Mouse (Mus musculus): ENCODE measurements around the gene Egf. TPM values are rescaled to one million over a fixed set of nuclear protein-coding genes. Genes with fewer than 3 reads are reported as not detected.

Egf gene
- total RNA-seq, 2 experiments from 2014 or later, result 1.6 to 2.9 TPM

- peak; percentile 91 to 92 for DNase-seq (ENCODE audit: low spot score in 2 of 2)
- intact Hi-C loops (cut with DNase I), result loop anchor here (10.0 kb wide), 1 partner anchor 350 kb away; no protein-coding TSS in a partner anchor
Measured at GRCm38 (mm10) chr3:129724961-129725501, 30.1 kb downstream of the Egf start.

DNA sequence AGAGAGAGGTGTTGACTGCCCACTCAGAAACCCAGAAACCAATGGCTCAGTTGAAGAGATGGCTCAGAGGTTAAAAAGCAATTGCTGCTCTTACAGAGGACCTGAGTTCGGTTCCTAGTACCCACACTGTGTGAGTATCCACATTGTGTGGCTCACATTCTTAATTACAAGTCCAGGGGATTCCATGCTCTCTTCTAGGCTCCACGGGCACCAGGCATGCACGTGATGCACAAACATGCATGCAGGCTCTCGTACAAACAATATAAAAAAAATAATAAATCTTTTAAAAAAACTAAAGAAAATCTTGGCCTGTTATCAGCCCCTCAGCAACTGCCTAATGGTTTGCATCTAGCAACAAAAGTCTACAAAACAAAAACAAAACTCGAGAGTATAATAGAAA lies 30.6 kb downstream of the Egf start:
- intact Hi-C loops (cut with DNase I), result loop anchor here (10.0 kb wide), 1 partner anchor 350 kb away; no protein-coding TSS in a partner anchor
- DNase-seq (ENCODE audit: low spot score in 2 of 2), result no peak

DNA sequence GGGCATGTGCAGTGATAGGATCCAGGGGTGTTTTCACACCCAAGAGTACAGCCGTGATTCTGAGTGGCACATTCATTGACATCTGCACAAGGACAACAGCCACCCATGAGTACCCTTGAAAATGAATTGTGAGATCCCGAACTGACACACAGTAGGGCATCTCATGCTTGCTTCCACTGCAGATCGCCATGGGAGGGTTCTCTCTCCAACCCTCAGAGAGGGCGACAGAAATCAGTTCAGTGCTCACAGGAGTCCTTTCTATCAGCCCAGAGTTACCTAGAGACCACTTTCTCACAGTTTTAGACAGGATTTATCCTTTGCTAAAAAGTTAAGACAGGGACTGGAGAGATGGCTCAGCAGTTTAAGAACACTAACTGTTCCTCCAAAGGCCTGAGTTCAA lies 31.8 kb downstream of the Egf start:
- intact Hi-C loops (cut with DNase I), result loop anchor here (10.0 kb wide), 1 partner anchor 351 kb away; no protein-coding TSS in a partner anchor
- no peak for DNase-seq (ENCODE audit: low spot score in 2 of 2)

- intact Hi-C loops (cut with DNase I), result no loop called here
- no peak for DNase-seq (ENCODE audit: low spot score in 2 of 2)
Measured at GRCm38 (mm10) chr3:129714542-129715145, 40.5 kb downstream of the Egf start.

GRCm38 (mm10) chr3:129708157-129708556 lies 47.0 kb downstream of the Egf start:
- intact Hi-C loops (cut with DNase I), result no loop called here
- DNase-seq (ENCODE audit: low spot score in 2 of 2), result peak; percentile 27 to 32

DNA sequence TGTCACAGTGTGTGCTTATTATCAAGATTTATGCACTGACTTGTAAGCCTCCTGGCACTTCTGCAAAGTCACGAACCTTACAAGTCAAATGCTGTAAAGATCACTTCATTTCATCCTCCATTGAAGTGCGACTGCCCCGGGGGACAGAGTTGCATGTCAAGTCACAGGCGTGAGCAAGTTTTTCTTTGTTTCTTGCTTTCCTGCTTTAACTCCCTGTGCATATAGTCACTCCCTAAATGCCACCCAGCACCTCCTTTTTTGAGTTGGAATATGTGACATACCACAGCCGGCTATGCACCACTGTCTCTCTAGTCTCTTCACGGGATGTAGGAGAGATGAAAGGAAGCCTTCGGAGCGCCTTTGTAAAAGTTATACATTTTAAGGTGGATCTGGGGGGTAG lies 56.2 kb downstream of the Egf start:
- intact Hi-C loops (cut with DNase I), result no loop called here
- no peak for DNase-seq (ENCODE audit: low spot score in 2 of 2)

DNA sequence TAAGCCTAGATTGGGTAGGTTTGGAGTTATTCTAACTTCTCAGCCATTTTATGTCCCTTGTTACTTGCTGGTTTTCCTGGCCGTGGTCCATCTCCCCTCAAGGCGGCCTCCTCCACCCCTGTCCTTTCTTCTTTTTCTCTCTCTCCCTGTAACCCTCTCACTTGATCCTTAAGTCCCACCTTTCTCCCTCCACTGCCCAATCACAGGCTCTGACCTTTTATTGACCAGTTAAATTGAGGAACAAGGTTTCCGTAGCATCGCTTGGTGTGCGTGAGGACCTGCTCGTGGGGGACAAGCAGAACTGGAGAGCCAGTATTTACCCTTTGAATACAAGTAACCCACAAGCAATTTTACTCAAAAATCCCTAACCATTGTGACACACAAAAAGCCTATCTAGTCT lies 56.8 kb downstream of the Egf start:
- no peak for DNase-seq (ENCODE audit: low spot score in 2 of 2)
- intact Hi-C loops (cut with DNase I), result no loop called here

DNA sequence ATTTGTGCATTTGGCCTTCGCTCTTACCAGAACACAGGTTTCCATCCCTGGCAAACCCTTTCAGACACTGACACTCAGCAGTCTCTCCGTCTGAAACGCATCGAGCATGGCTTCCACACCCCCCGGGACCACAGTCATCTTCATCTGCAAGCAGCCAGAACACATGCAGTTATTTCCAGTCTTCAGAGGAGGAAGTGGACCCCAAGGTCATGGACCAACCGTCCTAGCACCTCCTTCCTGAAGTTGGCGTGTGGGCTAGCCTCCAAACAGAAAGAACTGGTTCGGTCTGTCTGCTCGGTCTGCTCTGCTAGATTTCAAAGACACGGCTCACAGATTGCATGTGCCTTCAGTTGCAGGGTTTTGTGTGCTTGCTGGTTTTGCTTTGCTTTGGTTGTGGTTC lies 57.4 kb downstream of the Egf start:
- no peak for DNase-seq (ENCODE audit: low spot score in 2 of 2)
- intact Hi-C loops (cut with DNase I), result no loop called here

GRCm38 (mm10) chr3:129695943-129696342 lies 59.2 kb downstream of the Egf start:
- intact Hi-C loops (cut with DNase I), result no loop called here
- DNase-seq (ENCODE audit: low spot score in 2 of 2), result no peak

GRCm38 (mm10) chr3:129693581-129693980 lies 61.5 kb downstream of the Egf start:
- intact Hi-C loops (cut with DNase I), result no loop called here

GRCm38 (mm10) chr3:129692816-129693215 lies 62.3 kb downstream of the Egf start:
- DNase-seq (ENCODE audit: low spot score in 2 of 2), result no peak
- intact Hi-C loops (cut with DNase I), result no loop called here

More at GRCm38 (mm10) chr3:129693581-129693980, 61.5 kb downstream of the Egf start:
- DNase-seq (ENCODE audit: low spot score in 2 of 2), result no peak

GRCm38 (mm10) chr3:129687429-129687828 lies 67.7 kb downstream of the Egf start:
- no peak for DNase-seq (ENCODE audit: low spot score in 2 of 2)
- intact Hi-C loops (cut with DNase I), result loop anchor here (1.0 to 5.0 kb wide), 4 partner anchors 155 to 1340 kb away; partner anchors contain the start of gene Elovl6

DNA sequence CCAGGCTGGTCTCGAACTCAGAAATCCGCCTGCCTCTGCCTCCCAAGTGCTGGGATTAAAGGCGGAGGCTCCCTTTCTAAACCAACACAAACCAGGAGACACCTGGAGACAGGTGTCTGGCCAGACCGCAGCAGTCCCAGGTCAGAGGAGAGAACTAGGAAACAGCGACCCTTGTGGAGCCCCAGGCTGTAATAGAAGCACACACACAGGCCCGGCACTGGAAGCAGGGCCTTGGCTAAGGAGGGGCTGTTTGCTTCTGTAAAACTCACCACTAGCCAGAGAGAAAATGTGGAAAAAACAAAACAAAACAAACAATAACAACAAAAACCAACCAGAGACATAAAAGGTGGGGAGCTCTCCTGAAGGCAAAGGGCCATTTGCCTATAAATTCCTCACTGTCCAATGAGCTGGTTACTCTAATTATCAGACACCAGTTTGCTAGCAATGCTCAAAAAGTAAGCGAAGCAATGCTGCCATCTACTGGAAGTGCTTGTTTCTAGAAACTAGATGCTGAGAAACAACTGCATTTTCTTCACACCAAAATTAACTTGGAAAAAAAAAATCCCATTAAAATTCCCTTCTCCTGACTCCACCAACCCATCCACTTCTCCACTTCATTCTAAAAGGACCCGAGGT lies 68.3 kb downstream of the Egf start:
- peak; percentile 16 to 40 for DNase-seq (ENCODE audit: low spot score in 2 of 2)
- intact Hi-C loops (cut with DNase I), result loop anchor here (1.0 to 5.0 kb wide), 4 partner anchors 155 to 1340 kb away; partner anchors contain the start of gene Elovl6

DNA sequence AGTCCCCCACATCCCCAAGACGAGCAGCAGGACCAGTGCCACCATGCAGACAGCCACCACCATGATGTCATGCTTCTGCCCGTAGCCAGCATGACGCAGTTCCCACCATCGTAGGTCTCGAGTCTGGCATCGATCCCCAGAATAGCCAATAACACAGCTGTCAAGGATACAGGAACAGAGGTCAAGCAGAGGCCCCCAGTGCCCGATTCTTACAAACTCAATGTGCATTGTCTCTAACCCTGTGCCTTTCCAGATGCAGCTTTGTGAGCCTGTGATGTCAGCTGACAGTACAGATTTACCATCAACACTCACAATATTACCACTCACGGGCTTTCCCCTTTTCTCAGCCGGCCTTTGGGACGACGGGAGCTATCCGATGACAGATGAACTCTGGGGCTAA lies 68.9 kb downstream of the Egf start:
- DNase-seq (ENCODE audit: low spot score in 2 of 2), result no peak
- intact Hi-C loops (cut with DNase I), result loop anchor here (5.0 kb wide), 3 partner anchors 154 to 1339 kb away; partner anchors contain the start of gene Elovl6

DNA sequence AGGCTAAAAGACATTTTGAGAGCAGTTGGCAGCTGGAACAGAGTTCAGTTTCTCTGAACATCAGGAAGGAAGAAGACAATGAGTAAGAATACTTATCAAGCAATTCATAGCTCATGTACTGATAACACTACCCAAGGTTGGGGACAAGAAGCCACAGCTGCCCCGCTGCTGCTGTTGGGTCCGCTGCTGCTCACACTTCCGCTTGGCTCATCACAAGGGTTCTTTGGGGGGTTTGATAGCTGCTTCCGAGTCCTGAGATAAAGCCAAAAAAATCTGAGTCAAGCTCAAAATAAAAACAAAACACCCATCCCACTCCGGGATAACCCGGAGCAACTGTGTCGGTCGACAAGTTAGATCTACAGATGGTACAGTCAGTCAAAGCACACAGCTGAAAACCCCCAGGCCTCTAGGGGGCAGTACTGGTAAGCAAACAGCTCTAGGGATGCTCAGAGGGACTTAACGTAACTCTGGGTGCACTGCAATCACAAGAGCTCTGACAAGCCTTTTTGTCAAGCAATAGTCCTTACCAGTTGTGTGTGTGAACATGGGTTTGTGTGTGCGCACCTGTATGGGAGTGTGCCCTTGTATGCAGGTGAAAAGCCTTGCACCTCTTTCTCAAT lies 71.9 kb downstream of the Egf start:
- intact Hi-C loops (cut with DNase I), result loop anchor here (5.0 kb wide), 1 partner anchor 261 kb away; no protein-coding TSS in a partner anchor
- DNase-seq (ENCODE audit: low spot score in 2 of 2), result no peak

GRCm38 (mm10) chr3:129682389-129682788 lies 72.7 kb downstream of the Egf start:
- intact Hi-C loops (cut with DNase I), result loop anchor here (5.0 kb wide), 1 partner anchor 260 kb away; no protein-coding TSS in a partner anchor
- DNase-seq (ENCODE audit: low spot score in 2 of 2), result peak; percentile 11 to 23

GRCm38 (mm10) chr3:129681841-129682240 lies 73.3 kb downstream of the Egf start:
- DNase-seq (ENCODE audit: low spot score in 2 of 2), result no peak
- intact Hi-C loops (cut with DNase I), result loop anchor here (5.0 kb wide), 1 partner anchor 260 kb away; no protein-coding TSS in a partner anchor

DNA sequence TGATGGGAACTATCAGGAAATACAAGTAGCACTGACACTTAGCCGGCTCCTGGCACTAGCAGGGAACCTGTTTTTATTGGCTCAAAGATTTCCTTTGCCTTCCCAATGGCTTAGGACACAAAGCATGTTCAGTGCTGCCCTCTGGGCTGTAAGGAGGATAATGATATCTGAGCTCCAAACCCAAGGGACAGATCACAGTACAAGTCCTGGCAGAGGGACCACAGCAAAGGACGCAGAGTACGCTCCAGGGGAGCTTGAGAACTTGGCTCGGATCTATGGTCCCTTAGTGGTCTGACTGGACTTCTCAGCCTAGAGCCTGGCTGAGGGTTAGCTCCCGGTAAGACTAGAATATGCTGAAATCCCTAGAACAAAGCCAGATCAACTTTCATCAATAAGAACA lies 74.9 kb downstream of the Egf start:
- intact Hi-C loops (cut with DNase I), result loop anchor here (5.0 kb wide), 1 partner anchor 258 kb away; no protein-coding TSS in a partner anchor
- DNase-seq (ENCODE audit: low spot score in 2 of 2), result no peak

- intact Hi-C loops (cut with DNase I), result no loop called here
- DNase-seq (ENCODE audit: low spot score in 2 of 2), result no peak
Measured at GRCm38 (mm10) chr3:129675923-129676322, 79.2 kb downstream of the Egf start.

GRCm38 (mm10) chr3:129663906-129664305 lies 91.2 kb downstream of the Egf start:
- DNase-seq (ENCODE audit: low spot score in 2 of 2), result no peak
- intact Hi-C loops (cut with DNase I), result no loop called here

All from left cerebral cortex, postnatal 36 days (tissue).